Mouse (Mus musculus): ENCODE measurements around the gene Fam187a.

Fam187a gene

GRCm38 (mm10) chr11:102896641-102897040 lies 11.7 kb downstream of the Fam187a start:
- no peak for DNase-seq

- no peak for DNase-seq
These were observed 13.4 kb downstream of the Fam187a start for GRCm38 (mm10) chr11:102898408-102898807.

- peak; percentile 54 for DNase-seq
These were observed 15.8 kb downstream of the Fam187a start, which contains the start of gene Gfap for GRCm38 (mm10) chr11:102900763-102901162. Gene Gfap (minus strand): TSS chr11:102900912.

GRCm38 (mm10) chr11:102901199-102901598 lies 16.2 kb downstream of the Fam187a start:
- DNase-seq = no peak

- DNase-seq = no peak
These were observed 17.1 kb downstream of the Fam187a start for GRCm38 (mm10) chr11:102902107-102902506.

GRCm38 (mm10) chr11:102903654-102904053 lies 18.7 kb downstream of the Fam187a start:
- no peak for DNase-seq

GRCm38 (mm10) chr11:102911376-102911775 lies 26.4 kb downstream of the Fam187a start:
- no peak for DNase-seq

- DNase-seq = no peak
These were observed 30.4 kb downstream of the Fam187a start for GRCm38 (mm10) chr11:102915380-102915779.

- no peak for DNase-seq
These were observed 33.1 kb downstream of the Fam187a start for GRCm38 (mm10) chr11:102918077-102918476.

GRCm38 (mm10) chr11:102921491-102921890 lies 36.5 kb downstream of the Fam187a start:
- no peak for DNase-seq

- DNase-seq = peak; percentile 92
These were observed 39.8 kb downstream of the Fam187a start, which contains the start of gene Kif18b for GRCm38 (mm10) chr11:102924557-102925350. Gene Kif18b (minus strand): TSS chr11:102925124.

GRCm38 (mm10) chr11:102925351-102925717 lies 40.4 kb downstream of the Fam187a start:
- no peak for DNase-seq

GRCm38 (mm10) chr11:102930672-102931071 lies 45.7 kb downstream of the Fam187a start:
- DNase-seq = no peak

GRCm38 (mm10) chr11:102936272-102936671 lies 51.3 kb downstream of the Fam187a start:
- DNase-seq = no peak

All from thymus, postnatal 25 days (tissue).